Mouse (Mus musculus) heart, embryonic 15.5 days (tissue): ENCODE measurements at regions not wholly inside any gene's neighbourhood (a gene's known extent, or its start where the extent isn't known, plus 50 kb on each side); places are given as distances from the start of the nearest gene placed in this dataset.

Experiments used
- ATAC-seq: fragments of 200-750 bp; cut with Nextera tagmentation; replicated peaks from 2 replicates; pipeline ENCODE4 v1.8.0; 2017; ENCODE audit warnings: low read depth, moderate TSS enrichment; ENCODE audit not compliant: insufficient number of reproducible peaks, insufficient read depth, low FRiP score
- H3K27ac ChIP-seq: fragments of 300-500 bp; sonication (generic); 2 replicates; pipeline ENCODE4 v1.5.1; 2015; ENCODE audit warnings: mild to moderate bottlenecking, inconsistent platforms
- H3K27me3 ChIP-seq: fragments of 300-500 bp; sonication (generic); 2 replicates; pipeline ENCODE4 v1.6.1; 2015; ENCODE audit warnings: inconsistent platforms
- H3K36me3 ChIP-seq: fragments of 300-500 bp; sonication (generic); 2 replicates; pipeline ENCODE4 v1.6.1; 2015; ENCODE audit warnings: mild to moderate bottlenecking, inconsistent platforms
- H3K4me1 ChIP-seq: fragments of 300-500 bp; sonication (generic); replicated peaks from 2 replicates; pipeline ENCODE4 v1.6.1; 2015; ENCODE audit warnings: inconsistent platforms
- H3K4me2 ChIP-seq: fragments of 300-500 bp; sonication (generic); 2 replicates; pipeline ENCODE4 v1.6.1; 2015; ENCODE audit warnings: inconsistent platforms, mild to moderate bottlenecking, moderate library complexity
- H3K4me3 ChIP-seq: fragments of 300-500 bp; sonication (generic); 2 replicates; pipeline ENCODE4 v1.5.1; 2015; ENCODE audit warnings: mild to moderate bottlenecking, inconsistent platforms
- H3K9ac ChIP-seq: fragments of 300-500 bp; sonication (generic); 2 replicates; pipeline ENCODE4 v1.6.1; 2015; ENCODE audit warnings: mild to moderate bottlenecking, inconsistent platforms
- H3K9me3 ChIP-seq: fragments of 300-500 bp; sonication (generic); replicated peaks from 2 replicates; pipeline ENCODE4 v1.6.1; 2016; ENCODE audit warnings: inconsistent platforms
- WGBS: fragments of 180-500 bp; shearing (Covaris S2); methylation state at CpG from one replicate; pipeline ENCODE4 v1.1.7; 2015; ENCODE audit warnings: mixed read lengths; 5-methylcytosine and 5-hydroxymethylcytosine counted together

DNA sequence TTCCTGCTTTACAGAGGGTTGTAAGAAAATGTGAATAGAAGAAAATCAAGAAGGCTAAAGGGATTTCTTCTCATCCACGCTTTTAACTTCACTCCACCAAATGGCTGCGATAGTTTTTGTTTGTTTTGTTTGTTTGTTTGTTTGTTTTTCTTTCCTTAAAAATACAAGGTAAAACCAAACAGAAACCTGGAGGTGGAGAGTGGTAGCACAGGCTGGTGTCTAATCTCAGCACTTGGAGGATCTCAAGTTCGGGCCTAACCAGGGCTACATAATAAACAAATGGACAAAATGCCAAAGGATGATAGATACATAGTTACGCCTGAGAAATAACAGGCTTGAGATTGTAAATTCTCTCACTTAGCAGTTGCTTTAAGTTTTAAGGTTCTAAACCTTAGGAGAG is 50.8 kb upstream of the Mboat1 start:
- H3K9ac ChIP-seq: no peak overlapping the region
- H3K27ac ChIP-seq: no peak overlapping the region; the same call in 1 of the 2 replicates
- ATAC-seq: no peak
- H3K4me2 ChIP-seq: peak overlapping the region; percentile 34; the same call in 1 of the 2 replicates
- no peaks in the 10 kb centered on the region for H3K36me3 ChIP-seq
- WGBS: 46% methylated on average over 4 of the region's 4 CpGs
- H3K9me3 ChIP-seq: no peaks in the 10 kb centered on the region
- no peaks in the 10 kb centered on the region for H3K27me3 ChIP-seq
- H3K4me1 ChIP-seq: peaks cover 7% of the 10 kb centered on the region
- H3K4me3 ChIP-seq: no peak overlapping the region

DNA sequence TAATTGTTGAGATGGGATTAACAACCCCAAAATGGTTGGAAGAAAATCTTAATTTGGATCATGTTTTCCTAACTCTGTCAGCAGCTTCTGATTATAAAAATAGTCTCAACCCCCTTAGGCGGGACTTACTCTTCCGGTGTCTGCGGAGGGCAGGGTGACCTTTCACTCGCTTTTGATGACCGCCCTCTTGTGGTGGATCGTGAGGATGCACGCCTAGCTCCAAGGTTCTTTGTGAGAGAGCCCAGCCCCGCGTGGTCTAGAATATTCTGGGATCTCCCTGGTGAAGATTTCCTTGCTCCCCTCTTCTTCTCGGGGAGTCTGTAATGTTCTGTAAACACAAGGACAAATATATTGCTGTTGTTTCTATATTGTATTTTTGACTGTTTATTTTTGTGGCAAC is 51.3 kb upstream of the Mboat1 start:
- peak; percentile 69 for ATAC-seq
- H3K36me3 ChIP-seq: no peaks in the 10 kb centered on the region
- H3K27ac ChIP-seq: no peak overlapping the region; the same call in 1 of the 2 replicates
- H3K27me3 ChIP-seq: no peaks in the 10 kb centered on the region
- H3K9ac ChIP-seq: no peak overlapping the region
- no peak overlapping the region for H3K4me3 ChIP-seq
- H3K4me1 ChIP-seq: peaks cover 7% of the 10 kb centered on the region
- H3K4me2 ChIP-seq: peak overlapping the region; percentile 34; the same call in 1 of the 2 replicates
- no peaks in the 10 kb centered on the region for H3K9me3 ChIP-seq
- under 1% methylated on average over 10 of the region's 10 CpGs for WGBS

DNA sequence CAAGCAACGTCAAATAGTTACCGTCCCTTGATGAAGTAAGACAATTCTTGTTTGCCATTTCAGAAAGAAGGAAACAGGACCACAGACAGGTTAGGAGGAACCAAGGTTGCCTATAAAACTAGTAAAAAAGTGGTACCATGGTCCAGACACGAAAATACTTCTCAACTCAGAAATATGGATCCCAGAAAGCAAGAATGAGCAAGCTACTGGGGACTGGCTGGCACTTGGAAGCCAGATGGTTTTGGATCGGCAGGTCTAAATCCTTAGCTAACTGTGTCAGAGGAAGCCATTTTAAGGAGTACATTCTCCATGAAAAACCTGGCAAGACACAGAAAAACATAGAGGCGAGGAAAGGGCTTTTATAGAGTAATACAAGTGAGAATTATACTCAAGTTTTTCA is 51.9 kb upstream of the Mboat1 start:
- Histone ChIP-seq H3K9ac (no peak overlapping the region), H3K9me3 (no peaks in the 10 kb centered on the region), H3K27ac (0 out of 2 replicates have a peak overlapping the region, but pooled peaks have one; percentile 17), H3K4me2 (no peak overlapping the region; the same call in 1 of the 2 replicates), H3K27me3 (no peaks in the 10 kb centered on the region), H3K4me3 (no peak overlapping the region), H3K36me3 (no peaks in the 10 kb centered on the region), H3K4me1 (peaks cover 7% of the 10 kb centered on the region)
- 48% methylated on average over 5 of the region's 5 CpGs for WGBS
- ATAC-seq: no peak

DNA sequence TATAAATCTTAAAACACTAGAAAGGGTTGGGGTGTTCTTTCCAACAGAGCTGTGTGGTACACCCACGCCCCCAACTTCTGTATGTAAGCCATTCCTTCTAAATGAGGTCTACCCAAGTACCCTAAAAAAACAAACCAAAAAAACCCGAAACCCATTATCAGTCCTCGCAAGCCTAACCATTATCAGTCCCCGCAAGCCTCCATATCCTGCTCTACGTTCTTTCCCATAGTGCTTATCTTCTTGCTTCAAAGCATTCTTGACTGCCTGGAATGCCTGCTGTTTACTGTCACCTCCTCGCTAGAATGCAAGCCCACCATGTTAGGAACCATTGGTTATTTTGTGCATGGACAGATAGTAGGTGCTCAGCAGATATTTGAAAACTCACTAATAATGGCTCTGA is 52.3 kb upstream of the Mboat1 start:
- Histone ChIP-seq H3K27ac (0 out of 2 replicates have a peak overlapping the region, but pooled peaks have one; percentile 17), H3K4me2 (no peak overlapping the region), H3K4me3 (no peak overlapping the region), H3K9ac (no peak overlapping the region), H3K9me3 (no peaks in the 10 kb centered on the region), H3K27me3 (no peaks in the 10 kb centered on the region), H3K36me3 (no peaks in the 10 kb centered on the region), H3K4me1 (peaks cover 7% of the 10 kb centered on the region)
- WGBS: 18% methylated on average over 6 of the region's 6 CpGs
- no peak for ATAC-seq

DNA sequence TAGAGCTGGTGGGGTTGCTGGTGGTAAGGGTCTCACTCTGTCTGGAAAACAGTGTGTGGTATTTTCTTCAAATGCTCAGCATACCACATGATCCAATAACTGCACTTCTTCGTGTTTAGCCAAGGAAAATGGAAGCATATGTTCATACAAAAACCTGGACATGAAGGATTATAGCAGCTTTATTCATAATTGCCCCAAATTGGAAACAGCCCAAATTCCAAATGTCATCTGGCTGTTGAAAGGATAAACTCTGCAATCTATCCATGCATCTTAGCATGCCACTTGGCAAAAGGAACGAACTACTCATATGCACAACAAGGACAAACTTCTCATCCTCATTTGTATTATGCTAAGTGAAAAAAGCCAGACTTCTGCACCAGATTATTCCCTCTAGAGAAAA is 53.5 kb upstream of the Mboat1 start:
- H3K4me1 ChIP-seq: peaks cover 7% of the 10 kb centered on the region
- 78% methylated on average over 2 of the region's 2 CpGs for WGBS
- no peaks in the 10 kb centered on the region for H3K36me3 ChIP-seq
- no peaks in the 10 kb centered on the region for H3K27me3 ChIP-seq
- no peak overlapping the region for H3K9ac ChIP-seq
- no peaks in the 10 kb centered on the region for H3K9me3 ChIP-seq
- H3K4me2 ChIP-seq: no peak overlapping the region
- no peak overlapping the region for H3K27ac ChIP-seq
- no peak overlapping the region for H3K4me3 ChIP-seq
- ATAC-seq: no peak

DNA sequence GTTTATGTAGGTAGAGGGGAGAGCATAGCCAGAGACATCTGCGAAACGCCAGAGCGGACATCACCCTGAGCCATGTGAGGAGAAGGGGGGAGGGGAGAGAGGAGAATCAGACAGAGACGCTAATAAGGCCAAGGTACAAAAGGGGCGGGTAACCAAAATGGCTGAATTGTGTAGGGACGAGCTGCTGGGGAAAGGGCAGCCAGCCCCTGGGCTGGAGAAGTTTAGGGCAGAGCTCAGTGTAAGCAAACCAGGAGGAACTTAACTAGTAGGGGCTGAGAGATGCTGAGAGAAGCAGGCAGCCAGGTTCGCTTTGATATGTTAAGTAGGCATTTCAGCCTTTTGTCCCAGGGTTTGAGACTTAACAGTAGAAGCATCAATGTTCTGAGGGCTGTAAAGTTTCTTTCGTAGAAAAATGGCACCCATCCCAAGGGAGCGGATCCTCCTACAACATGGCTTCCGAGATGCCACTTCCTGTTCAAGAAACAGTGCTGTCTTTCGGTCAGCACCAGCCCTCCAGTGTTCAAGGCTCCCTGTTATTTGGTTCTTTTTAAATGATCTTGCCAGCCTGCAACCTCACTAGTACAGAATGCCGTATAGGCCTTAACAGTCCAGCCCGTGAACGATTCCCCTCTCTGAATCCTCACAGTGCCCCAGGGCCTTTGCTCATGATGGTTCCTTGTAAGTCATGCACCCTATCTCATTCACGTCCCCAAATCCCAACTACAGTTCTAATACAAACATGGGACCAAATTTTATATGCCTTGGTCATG is 55.4 kb upstream of the Mboat1 start:
- peaks cover 7% of the 10 kb centered on the region for H3K4me1 ChIP-seq
- H3K4me3 ChIP-seq: no peak overlapping the region
- H3K9ac ChIP-seq: no peak overlapping the region
- no peaks in the 10 kb centered on the region for H3K9me3 ChIP-seq
- no peak overlapping the region for H3K4me2 ChIP-seq
- no peaks in the 10 kb centered on the region for H3K27me3 ChIP-seq
- no peak overlapping the region for H3K27ac ChIP-seq
- 74% methylated on average over 15 of the region's 15 CpGs for WGBS
- no peak for ATAC-seq
- no peaks in the 10 kb centered on the region for H3K36me3 ChIP-seq

DNA sequence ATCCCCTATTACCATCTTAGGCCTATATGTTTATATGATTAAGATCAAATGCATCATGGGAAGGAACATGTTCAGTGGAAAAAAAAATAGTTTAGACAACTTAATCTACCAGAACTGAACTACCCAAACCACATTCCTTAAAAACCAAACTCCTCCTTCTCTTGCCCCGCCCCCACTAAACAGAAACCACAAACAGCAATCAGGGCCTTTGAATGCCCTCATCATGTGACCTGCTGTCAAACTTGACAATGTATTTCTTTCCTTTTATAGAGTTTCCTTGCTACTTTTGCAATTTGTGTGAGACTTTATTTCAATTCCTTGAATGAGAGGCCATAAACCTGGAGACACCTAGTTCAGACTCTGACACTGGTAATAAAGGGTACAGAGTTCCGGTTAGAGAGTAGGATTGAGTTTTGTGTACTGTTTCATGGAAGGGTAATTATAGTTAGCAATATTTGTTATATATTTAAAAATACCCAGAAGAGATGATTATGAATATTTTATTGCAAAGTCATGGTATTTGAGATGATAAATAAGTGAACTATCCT is 61.7 kb upstream of the Mboat1 start:
- no peak for ATAC-seq
- Histone ChIP-seq H3K4me3 (no peak overlapping the region), H3K36me3 (no peaks in the 10 kb centered on the region), H3K9me3 (no peaks in the 10 kb centered on the region), H3K9ac (no peak overlapping the region), H3K27me3 (no peaks in the 10 kb centered on the region), H3K4me2 (no peak overlapping the region), H3K27ac (no peak overlapping the region), H3K4me1 (no peaks in the 10 kb centered on the region)
- whole genome bisulfite sequencing: 83% methylated on average over 2 of the region's 2 CpGs

DNA sequence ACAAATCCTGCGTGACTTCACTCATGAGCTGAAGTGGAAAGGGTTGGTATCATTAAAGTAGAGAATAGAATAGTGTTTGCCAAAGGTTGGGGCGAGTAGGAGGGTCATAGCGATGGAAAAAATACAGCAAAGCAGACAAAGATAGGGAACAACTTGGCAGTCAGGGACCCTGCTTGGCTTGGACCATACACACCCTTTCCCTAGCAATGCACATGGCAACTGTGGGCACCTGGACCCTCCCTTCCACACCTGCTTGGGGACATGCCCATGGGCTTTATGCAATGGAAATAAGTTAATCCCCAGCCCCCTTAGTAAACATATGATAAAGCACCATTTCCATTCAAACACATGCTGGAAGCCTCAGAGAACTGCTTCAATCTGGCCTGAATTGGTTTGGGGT is 62.2 kb upstream of the Mboat1 start:
- Histone ChIP-seq H3K27ac (no peak overlapping the region), H3K4me2 (no peak overlapping the region), H3K9me3 (no peaks in the 10 kb centered on the region), H3K9ac (no peak overlapping the region), H3K4me1 (no peaks in the 10 kb centered on the region), H3K27me3 (no peaks in the 10 kb centered on the region), H3K36me3 (no peaks in the 10 kb centered on the region), H3K4me3 (no peak overlapping the region)
- 76% methylated on average over 3 of the region's 3 CpGs for WGBS
- no peak for ATAC-seq

DNA sequence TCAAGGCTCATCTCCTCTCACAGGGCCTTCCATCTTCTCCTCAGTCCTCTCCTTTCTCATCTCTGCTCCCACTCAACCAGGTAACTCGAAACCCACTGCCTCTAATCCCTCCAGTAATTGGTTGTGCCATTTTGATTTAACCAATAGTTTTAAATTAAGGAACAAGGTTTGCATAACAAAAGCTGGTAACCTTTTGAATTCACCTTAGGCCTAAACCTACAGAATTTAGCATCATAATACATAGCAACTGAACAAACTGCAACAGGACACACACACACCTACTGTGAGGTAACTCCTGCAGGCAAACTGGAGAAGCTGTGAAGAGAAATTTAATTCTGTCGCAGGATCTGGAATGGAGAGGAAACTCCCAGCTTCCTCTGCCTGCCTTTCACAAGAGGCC is 66.9 kb upstream of the Mboat1 start:
- no peaks in the 10 kb centered on the region for H3K27me3 ChIP-seq
- no peaks in the 10 kb centered on the region for H3K36me3 ChIP-seq
- H3K4me3 ChIP-seq: no peak overlapping the region
- WGBS: 79% methylated on average over 2 of the region's 2 CpGs
- no peaks in the 10 kb centered on the region for H3K9me3 ChIP-seq
- H3K4me2 ChIP-seq: no peak overlapping the region
- H3K27ac ChIP-seq: no peak overlapping the region
- H3K9ac ChIP-seq: no peak overlapping the region
- no peaks in the 10 kb centered on the region for H3K4me1 ChIP-seq
- no peak for ATAC-seq

DNA sequence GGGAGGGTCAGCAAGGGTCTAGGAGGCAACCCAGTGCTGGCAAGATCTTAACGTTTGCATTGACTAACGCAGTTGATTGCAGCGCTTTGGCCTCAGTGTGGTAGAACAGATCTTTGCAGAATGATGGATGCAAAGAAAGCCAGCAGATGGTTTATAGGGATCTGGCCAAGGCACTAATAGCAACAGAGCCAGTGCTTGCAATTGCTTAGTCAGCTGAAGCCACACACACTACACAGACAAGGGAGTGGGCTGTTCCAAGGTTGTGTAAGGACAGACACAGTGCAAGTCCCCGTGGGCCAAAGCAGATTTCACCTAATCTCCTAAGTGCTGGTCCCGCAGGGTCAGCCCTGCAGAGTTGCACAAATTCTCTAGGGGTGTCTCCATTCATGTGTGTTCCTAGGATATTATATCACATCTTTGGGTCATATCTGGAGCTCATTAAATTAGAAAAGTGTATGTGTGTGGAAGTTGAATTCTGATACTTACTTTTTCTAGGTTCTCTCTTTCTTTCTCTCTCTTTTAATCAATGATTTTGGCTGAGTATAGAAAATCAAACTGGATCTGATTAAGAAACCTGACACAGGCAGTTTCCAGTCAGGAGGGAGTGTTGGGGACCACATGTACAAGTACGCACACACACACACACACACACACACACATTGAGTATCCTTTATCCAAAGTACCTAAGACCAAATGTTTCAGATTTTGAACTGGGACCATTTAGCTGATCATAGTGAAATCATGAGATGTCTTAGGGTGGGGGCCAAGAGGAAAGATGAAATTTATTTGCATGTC is 68.5 kb upstream of the Mboat1 start:
- Histone ChIP-seq H3K9me3 (no peaks in the 10 kb centered on the region), H3K9ac (no peak overlapping the region), H3K27ac (no peak overlapping the region), H3K36me3 (no peaks in the 10 kb centered on the region), H3K27me3 (no peaks in the 10 kb centered on the region), H3K4me2 (no peak overlapping the region), H3K4me3 (no peak overlapping the region), H3K4me1 (no peaks in the 10 kb centered on the region)
- no peak for ATAC-seq
- 67% methylated on average over 6 of the region's 6 CpGs for WGBS

DNA sequence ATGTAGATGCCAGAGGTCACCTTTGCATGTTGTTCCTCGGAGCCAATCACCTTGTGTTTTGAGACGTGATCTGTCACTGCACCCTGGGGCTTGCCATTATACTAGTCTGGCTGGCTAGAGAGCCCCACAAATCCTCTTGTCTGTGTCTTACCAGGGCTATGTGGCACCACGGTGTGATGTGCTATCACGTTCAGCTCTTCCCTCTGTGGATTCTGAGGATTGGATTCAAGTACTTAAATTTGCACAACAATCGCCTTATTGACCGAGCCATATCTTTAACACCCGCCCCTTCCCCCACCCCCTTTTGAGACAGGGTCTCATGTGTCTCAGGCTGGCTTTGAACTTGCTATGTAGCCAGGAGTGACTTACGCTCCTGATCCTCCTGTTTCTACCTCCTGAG is 70.8 kb upstream of the Mboat1 start:
- H3K27me3 ChIP-seq: no peaks in the 10 kb centered on the region

More for the DNA sequence above, 70.8 kb upstream of the Mboat1 start:
- Histone ChIP-seq H3K4me1 (no peaks in the 10 kb centered on the region), H3K9ac (no peak overlapping the region), H3K4me3 (no peak overlapping the region), H3K36me3 (no peaks in the 10 kb centered on the region), H3K27ac (no peak overlapping the region), H3K9me3 (no peaks in the 10 kb centered on the region), H3K4me2 (no peak overlapping the region)
- ATAC-seq: no peak
- WGBS: 60% methylated on average over 8 of the region's 8 CpGs
